Mouse (Mus musculus) ES-E14 (cell line): ENCODE results near the gene Atp6v0e.

Experiments
- CHD2 ChIP-seq: IDR thresholded peaks from 2 replicates; pipeline ENCODE4 v1.6.1; 2014; ENCODE audit warnings: mild to moderate bottlenecking, low read depth, low read length, inconsistent platforms
- HCFC1 ChIP-seq: IDR thresholded peaks from 2 replicates; pipeline ENCODE4 v1.6.1; 2012; ENCODE audit warnings: low read length, inconsistent platforms, borderline replicate concordance; ENCODE audit not compliant: insufficient read depth
- ZC3H11A ChIP-seq: IDR thresholded peaks from 2 replicates; pipeline ENCODE4 v1.6.1; 2012; ENCODE audit warnings: low read depth, mild to moderate bottlenecking, inconsistent platforms, low read length, borderline replicate concordance
- ZNF384 ChIP-seq: IDR thresholded peaks from 2 replicates; pipeline ENCODE4 v1.6.1; 2012; ENCODE audit warnings: low read depth, low read length, inconsistent platforms

DNA sequence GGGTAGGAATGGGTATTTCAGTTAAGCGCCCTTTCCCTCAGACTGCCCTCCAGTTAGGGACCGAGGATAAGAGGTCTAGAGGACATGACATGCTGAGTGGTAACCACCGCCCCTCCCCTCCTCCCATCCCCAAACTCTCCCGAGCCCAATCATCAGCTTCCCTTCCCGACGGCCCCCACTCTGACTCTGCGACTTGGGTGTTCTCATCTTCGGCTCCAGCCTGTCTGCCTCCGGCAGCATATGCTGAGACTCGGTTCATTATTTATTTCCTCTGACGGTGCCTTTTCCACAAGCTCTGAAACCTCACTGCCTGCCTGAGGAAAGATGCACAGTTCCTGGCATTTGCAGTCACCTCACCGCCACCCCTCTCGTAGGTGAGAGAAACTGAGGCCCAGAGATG is 15.7 kb upstream of the Atp6v0e start:
- no peak for TF ChIP-seq ZNF384
- TF ChIP-seq CHD2 = no peak
- TF ChIP-seq ZC3H11A = no peak
- no peak for TF ChIP-seq HCFC1
